Mouse (Mus musculus) heart, embryonic 11.5 days (tissue): ENCODE measurements around the gene Tpra1. TPM values are rescaled to one million over a fixed set of nuclear protein-coding genes. Genes with fewer than 3 reads are reported as not detected.

Experiments
- ATAC-seq: fragments of 200-750 bp; cut with Nextera tagmentation; replicated peaks from 2 replicates; pipeline ENCODE4 v1.8.0; 2017; ENCODE audit warnings: moderate library complexity; ENCODE audit not compliant: insufficient number of reproducible peaks, low FRiP score, low TSS enrichment
- H3K27ac ChIP-seq: fragments of 300-500 bp; sonication (generic); 2 replicates; pipeline ENCODE4 v1.5.1; 2014; ENCODE audit warnings: mild to moderate bottlenecking, low read depth, low read length
- H3K27me3 ChIP-seq: fragments of 300-500 bp; sonication (generic); 2 replicates; pipeline ENCODE4 v1.6.1; 2014; ENCODE audit warnings: mild to moderate bottlenecking, low read length, mixed read lengths; ENCODE audit not compliant: control insufficient read depth, insufficient read depth
- H3K36me3 ChIP-seq: fragments of 300-500 bp; sonication (generic); 2 replicates; pipeline ENCODE4 v1.6.1; 2014; ENCODE audit warnings: mild to moderate bottlenecking, low read length, moderate library complexity, mixed read lengths; ENCODE audit not compliant: control insufficient read depth, insufficient read depth
- H3K4me1 ChIP-seq: fragments of 300-500 bp; sonication (generic); 2 replicates; pipeline ENCODE4 v1.6.1; 2014; ENCODE audit warnings: low read length; ENCODE audit not compliant: control insufficient read depth, insufficient read depth
- H3K4me2 ChIP-seq: fragments of 300-500 bp; sonication (generic); 2 replicates; pipeline ENCODE4 v1.6.1; 2014; ENCODE audit warnings: mild to moderate bottlenecking, moderate library complexity
- H3K4me3 ChIP-seq: fragments of 300-500 bp; sonication (generic); 2 replicates; pipeline ENCODE4 v1.5.1; 2014; ENCODE audit warnings: low read depth, low read length
- H3K9ac ChIP-seq: fragments of 300-500 bp; sonication (generic); 2 replicates; pipeline ENCODE4 v1.6.1; 2014; ENCODE audit warnings: mild to moderate bottlenecking, low read depth, low read length, moderate library complexity
- H3K9me3 ChIP-seq: fragments of 300-500 bp; sonication (generic); replicated peaks from 2 replicates; pipeline ENCODE4 v1.6.1; 2016; ENCODE audit warnings: low read length; ENCODE audit not compliant: control insufficient read depth
- WGBS: fragments of 180-500 bp; shearing (Covaris S2); extraction: QIAGEN DNeasy Blood & Tissue Kit; methylation state at CpG from one replicate; pipeline ENCODE4 v1.1.7; 2014; ENCODE audit not compliant: insufficient replicate concordance; 5-methylcytosine and 5-hydroxymethylcytosine counted together
- polyA plus RNA-seq: library from polyadenylated mRNA; unstranded; fragments of >200 nt; fragmentation: Nextera tagmentation; extraction: Ambion mirVana; gene quantifications from 2 replicates; pipeline ENCODE4 v1.2.1, GENCODE M21; 2014

Tpra1 gene
- polyA plus RNA-seq, 1 experiment from 2014 or later = 41.8 TPM

DNA sequence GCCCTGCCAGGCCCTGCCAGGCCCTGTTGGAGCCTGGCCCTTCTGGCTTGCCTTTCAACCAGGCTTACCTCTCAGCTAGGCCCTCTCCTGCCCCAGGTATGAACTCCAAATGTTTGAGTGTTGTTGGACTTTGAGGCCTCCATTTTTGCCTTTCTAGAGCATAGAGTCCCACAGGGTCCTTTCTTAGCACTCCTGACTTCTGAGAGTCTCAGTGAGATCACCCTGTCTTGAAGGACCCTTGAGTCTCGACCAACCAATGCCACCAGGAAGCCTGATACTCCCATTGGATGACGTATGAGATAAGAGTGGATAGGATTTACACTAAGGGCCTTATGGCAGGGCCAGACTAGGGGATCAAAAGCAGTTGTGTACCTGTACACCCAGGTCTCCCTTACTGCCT, 29.4 kb downstream of the Tpra1 start:
- Histone ChIP-seq H3K36me3 (no peaks in the 10 kb centered on the region), H3K27ac (no peak overlapping the region), H3K9ac (no peak overlapping the region), H3K4me2 (no peak overlapping the region), H3K4me1 (peaks cover 21% of the 10 kb centered on the region), H3K4me3 (no peak overlapping the region), H3K27me3 (peaks cover 3% of the 10 kb centered on the region), H3K9me3 (no peaks in the 10 kb centered on the region)
- no peak for ATAC-seq
- WGBS = 68% methylated on average over 2 of the region's 2 CpGs

DNA sequence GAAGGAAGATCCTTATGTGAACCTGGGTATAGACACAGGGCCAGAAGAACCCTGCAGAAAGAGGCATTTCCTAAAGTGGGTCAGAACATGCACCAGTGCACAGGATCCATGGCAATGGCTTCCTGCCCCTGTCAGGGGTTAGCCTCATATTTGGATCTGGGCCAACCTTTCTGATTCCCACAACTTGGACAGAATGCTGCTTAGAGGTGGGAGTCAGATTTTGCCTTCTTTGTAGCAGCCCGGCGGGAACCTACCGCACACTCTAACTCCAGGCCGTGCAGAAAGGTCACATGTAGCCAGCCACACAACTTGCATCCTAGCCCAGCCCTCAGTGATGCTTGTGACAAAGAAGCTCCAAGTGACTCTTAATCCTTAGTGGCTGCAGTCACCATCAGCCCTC, 32.1 kb downstream of the Tpra1 start:
- no peaks in the 10 kb centered on the region for H3K36me3 ChIP-seq
- peaks cover 3% of the 10 kb centered on the region for H3K27me3 ChIP-seq
- no peak overlapping the region for H3K27ac ChIP-seq
- H3K9ac ChIP-seq = no peak overlapping the region
- H3K4me3 ChIP-seq = no peak overlapping the region
- 51% methylated on average over 4 of the region's 4 CpGs for WGBS
- peaks cover 27% of the 10 kb centered on the region for H3K4me1 ChIP-seq
- ATAC-seq = no peak
- no peaks in the 10 kb centered on the region for H3K9me3 ChIP-seq
- H3K4me2 ChIP-seq = no peak overlapping the region

- peaks cover 32% of the 10 kb centered on the region for H3K4me1 ChIP-seq
Observed at GRCm38 (mm10) chr6:88934816-88935215, 32.8 kb downstream of the Tpra1 start.

DNA sequence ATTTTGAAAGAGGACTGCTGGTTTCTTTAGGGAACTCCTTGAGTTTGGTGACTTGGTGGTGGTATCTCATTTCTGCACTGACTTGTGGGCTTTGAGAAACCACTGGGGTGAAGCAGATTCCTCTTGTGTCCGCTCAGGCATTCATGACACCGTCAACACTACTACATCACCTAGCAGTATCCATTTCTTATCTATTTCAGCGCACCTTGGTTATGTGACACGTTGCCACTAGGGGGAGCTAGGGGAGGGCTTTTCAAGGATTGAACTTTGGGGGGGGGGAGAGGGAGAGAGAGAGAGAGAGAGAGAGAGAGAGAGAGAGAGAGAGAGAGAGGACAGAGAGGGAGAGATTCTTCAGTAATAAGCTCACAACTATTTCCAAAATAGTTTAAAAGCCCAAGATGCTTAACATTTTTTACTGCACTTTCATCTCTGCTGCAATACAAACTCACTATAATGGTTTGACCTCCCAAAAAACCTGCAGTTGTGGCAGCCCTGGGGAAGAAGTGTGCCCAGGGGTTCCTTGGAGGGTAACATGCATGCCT, 33.8 kb downstream of the Tpra1 start:
- Histone ChIP-seq H3K9me3 (no peaks in the 10 kb centered on the region), H3K27ac (no peak overlapping the region), H3K27me3 (peaks cover 3% of the 10 kb centered on the region), H3K4me1 (peaks cover 38% of the 10 kb centered on the region), H3K36me3 (no peaks in the 10 kb centered on the region), H3K9ac (no peak overlapping the region), H3K4me2 (no peak overlapping the region), H3K4me3 (no peak overlapping the region)
- WGBS = 7% methylated on average over 4 of the region's 4 CpGs
- no peak for ATAC-seq

More at GRCm38 (mm10) chr6:88934816-88935215, 32.8 kb downstream of the Tpra1 start:
- 23% methylated on average over 4 of the region's 4 CpGs for WGBS
- H3K9ac ChIP-seq = no peak overlapping the region
- H3K27ac ChIP-seq = no peak overlapping the region
- no peak for ATAC-seq
- no peak overlapping the region for H3K4me2 ChIP-seq
- H3K27me3 ChIP-seq = peaks cover 3% of the 10 kb centered on the region
- no peak overlapping the region for H3K4me3 ChIP-seq
- H3K36me3 ChIP-seq = no peaks in the 10 kb centered on the region
- no peaks in the 10 kb centered on the region for H3K9me3 ChIP-seq

DNA sequence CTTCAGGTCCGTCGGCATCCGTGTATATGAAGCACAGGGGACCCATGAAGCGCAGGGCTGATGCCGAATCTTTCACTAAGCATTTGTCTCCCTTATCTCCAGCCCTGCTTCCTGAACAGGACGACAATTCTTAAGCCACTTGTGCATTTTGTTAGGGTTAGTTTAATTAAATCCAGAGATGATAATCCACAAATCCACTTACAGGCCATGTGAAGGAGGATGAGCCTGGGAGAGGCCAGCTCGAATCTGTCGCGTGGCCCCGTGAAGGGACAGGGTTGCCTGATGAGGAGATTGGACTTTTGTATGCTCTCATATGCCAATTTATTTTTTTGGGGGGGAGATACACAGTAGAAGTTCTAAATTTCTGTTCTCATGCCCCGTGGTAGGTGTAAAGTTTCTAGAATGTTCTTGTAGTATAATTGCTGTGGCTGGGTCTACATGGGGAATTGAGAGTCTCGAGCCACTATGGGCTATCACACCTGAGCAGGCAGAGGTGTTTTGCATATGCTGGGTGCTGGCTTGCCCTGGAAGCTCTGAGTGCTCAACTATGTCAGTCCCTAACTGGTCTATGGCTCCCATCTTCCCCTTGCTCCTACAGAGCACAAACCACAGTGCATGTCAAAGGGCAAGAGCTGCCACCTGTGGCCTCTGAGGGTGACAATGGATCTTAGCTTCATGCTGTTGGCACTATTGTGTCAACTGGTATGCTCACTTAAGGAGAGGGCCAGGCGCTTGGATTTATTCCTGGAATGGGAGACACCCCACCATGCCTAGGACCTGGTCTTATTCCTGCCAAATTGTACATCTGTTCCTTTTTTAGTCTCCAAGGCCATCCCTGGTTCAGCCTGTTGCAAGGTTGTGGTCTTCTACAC, 34.5 kb downstream of the Tpra1 start:
- Histone ChIP-seq H3K9ac (no peak overlapping the region), H3K36me3 (no peaks in the 10 kb centered on the region), H3K4me1 (peaks cover 43% of the 10 kb centered on the region)

DNA sequence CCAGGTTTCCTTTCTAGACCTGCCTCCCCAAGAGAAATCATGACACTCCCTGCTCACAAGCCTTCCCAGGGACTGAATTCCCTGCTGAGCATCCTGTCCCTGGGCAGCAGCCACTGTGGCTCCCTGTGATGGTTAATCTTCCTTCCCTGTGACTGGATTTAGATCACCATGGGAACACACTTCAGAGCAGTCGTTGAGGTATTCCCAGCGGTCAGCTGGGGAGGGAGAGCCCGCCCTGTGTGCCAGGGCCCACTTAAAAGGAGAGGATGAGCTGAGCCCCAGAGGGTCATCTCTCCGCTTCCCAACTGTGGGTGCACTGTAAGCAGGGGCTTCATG, 35.1 kb downstream of the Tpra1 start:
- H3K4me1 ChIP-seq = peaks cover 48% of the 10 kb centered on the region
- H3K36me3 ChIP-seq = no peaks in the 10 kb centered on the region
- no peaks in the 10 kb centered on the region for H3K9me3 ChIP-seq
- no peak overlapping the region for H3K4me3 ChIP-seq
- peaks cover 3% of the 10 kb centered on the region for H3K27me3 ChIP-seq
- no peak overlapping the region for H3K4me2 ChIP-seq
- no peak overlapping the region; the same call in 1 of the 2 replicates for H3K27ac ChIP-seq
- WGBS = 39% methylated on average over 4 of the region's 4 CpGs
- H3K9ac ChIP-seq = no peak overlapping the region
- ATAC-seq = no peak

More for the DNA sequence above, 34.5 kb downstream of the Tpra1 start:
- Histone ChIP-seq H3K27me3 (peaks cover 3% of the 10 kb centered on the region), H3K9me3 (no peaks in the 10 kb centered on the region), H3K4me3 (no peak overlapping the region), H3K27ac (no peak overlapping the region; the same call in 1 of the 2 replicates), H3K4me2 (no peak overlapping the region)
- WGBS = 55% methylated on average over 13 of the region's 13 CpGs
- ATAC-seq = no peak

DNA sequence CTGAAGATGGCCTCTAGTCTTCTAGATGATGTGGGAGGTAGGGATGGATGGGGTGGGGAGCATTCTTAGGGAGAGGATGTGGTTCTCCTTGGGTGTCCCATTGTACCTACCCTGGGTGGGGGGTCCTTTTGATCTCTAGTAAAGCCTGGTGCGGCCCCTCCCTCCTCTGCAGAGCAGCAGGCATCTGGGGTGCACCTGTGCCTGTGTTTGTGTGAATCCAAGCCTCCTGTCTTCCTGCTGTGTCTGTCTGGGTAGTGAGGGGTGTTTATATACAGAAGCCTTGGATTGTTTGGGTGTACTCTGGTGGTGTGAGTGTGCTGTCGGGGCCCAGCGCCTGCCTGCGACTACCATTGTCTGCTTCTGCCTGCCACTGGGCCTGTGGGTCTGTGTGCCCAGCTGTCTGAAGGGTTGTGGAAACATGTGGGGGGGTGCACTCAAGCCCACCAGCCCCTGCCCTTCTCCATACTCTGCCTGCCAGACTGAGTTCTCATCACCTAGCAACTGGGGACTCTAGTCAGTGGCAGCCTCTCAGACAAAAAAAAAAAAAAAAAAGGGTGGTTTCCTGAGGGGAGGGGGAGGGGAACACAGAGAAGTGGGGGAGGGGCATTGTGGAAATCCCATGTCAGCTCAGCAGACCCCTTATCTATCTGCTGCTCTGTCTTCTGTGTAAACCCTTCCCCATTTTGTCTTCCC, 36.1 kb downstream of the Tpra1 start:
- no peak overlapping the region for H3K4me3 ChIP-seq
- H3K4me1 ChIP-seq = peaks cover 51% of the 10 kb centered on the region
- H3K27ac ChIP-seq = no peak overlapping the region
- H3K4me2 ChIP-seq = no peak overlapping the region
- H3K36me3 ChIP-seq = no peaks in the 10 kb centered on the region
- H3K9me3 ChIP-seq = no peaks in the 10 kb centered on the region
- no peak for ATAC-seq
- 34% methylated on average over 4 of the region's 4 CpGs for WGBS
- peaks cover 3% of the 10 kb centered on the region for H3K27me3 ChIP-seq
- no peak overlapping the region for H3K9ac ChIP-seq

DNA sequence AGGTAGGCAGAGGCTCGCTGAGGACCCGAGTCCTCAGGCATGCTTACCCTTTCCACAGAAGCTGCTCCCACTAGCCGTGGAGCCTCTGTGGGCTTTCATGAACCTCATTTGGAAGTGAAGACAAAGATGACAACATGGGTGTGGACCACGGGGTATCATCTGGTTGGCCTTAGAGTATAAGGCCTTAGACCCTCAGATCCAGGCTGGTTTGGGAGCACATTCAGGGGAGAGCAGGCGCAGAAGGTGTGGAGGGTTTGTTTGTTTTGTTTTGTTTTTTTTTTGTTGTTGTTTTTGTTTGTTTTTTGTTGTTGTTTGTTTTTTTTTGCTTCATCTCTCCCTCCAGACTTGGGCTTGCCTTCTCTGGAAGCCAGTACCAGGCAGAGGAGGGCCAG, 36.6 kb downstream of the Tpra1 start:
- WGBS = 46% methylated on average over 5 of the region's 5 CpGs

More for the DNA sequence above, 36.6 kb downstream of the Tpra1 start:
- Histone ChIP-seq H3K9ac (no peak overlapping the region), H3K4me3 (no peak overlapping the region), H3K4me1 (peaks cover 51% of the 10 kb centered on the region), H3K9me3 (no peaks in the 10 kb centered on the region), H3K27me3 (peaks cover 3% of the 10 kb centered on the region; the same call in 1 of the 2 replicates), H3K36me3 (no peaks in the 10 kb centered on the region), H3K4me2 (no peak overlapping the region), H3K27ac (no peak overlapping the region)
- ATAC-seq = no peak
